Mouse (Mus musculus) spleen, adult 12 weeks (tissue): ENCODE measurements around the gene D2hgdh.
"Not testable (repeated sequence)": the region's sequence is repeated elsewhere in the genome, so short reads cannot be mapped to it uniquely, and the experiment has no call there.

Source experiments
- DNase-seq: peaks from one replicate; pipeline ENCODE4 v3.0.0; 2022; ENCODE audit warnings: low spot score

The D2hgdh gene

GRCm38 (mm10) chr1:93832754-93833360 lies 8.1 kb downstream of the D2hgdh start:
- DNase-seq, result not testable (repeated sequence)

- DNase-seq, result no peak
These were observed 10.0 kb downstream of the D2hgdh start for GRCm38 (mm10) chr1:93834671-93835150.

GRCm38 (mm10) chr1:93835211-93835610 lies 10.5 kb downstream of the D2hgdh start:
- DNase-seq, result no peak

- DNase-seq, result no peak
These were observed 11.3 kb downstream of the D2hgdh start for GRCm38 (mm10) chr1:93835876-93836531.

GRCm38 (mm10) chr1:93836532-93836913 lies 11.8 kb downstream of the D2hgdh start:
- DNase-seq, result no peak

- DNase-seq, result no peak
These were observed 12.6 kb downstream of the D2hgdh start for GRCm38 (mm10) chr1:93837335-93837734.

- DNase-seq, result not testable (repeated sequence)
These were observed 13.9 kb downstream of the D2hgdh start for GRCm38 (mm10) chr1:93838569-93838968.

GRCm38 (mm10) chr1:93845766-93846366 lies 21.2 kb downstream of the D2hgdh start:
- not testable (repeated sequence) for DNase-seq

GRCm38 (mm10) chr1:93855790-93856189 lies 31.1 kb downstream of the D2hgdh start:
- not testable (repeated sequence) for DNase-seq

GRCm38 (mm10) chr1:93857370-93857769 lies 32.7 kb downstream of the D2hgdh start:
- no peak for DNase-seq

GRCm38 (mm10) chr1:93857991-93858390 lies 33.3 kb downstream of the D2hgdh start:
- DNase-seq, result no peak

- no peak for DNase-seq
These were observed 34.9 kb downstream of the D2hgdh start for GRCm38 (mm10) chr1:93859619-93860018.

- not testable (repeated sequence) for DNase-seq
These were observed 36.3 kb downstream of the D2hgdh start, which contains the start of gene Gal3st2 for GRCm38 (mm10) chr1:93861048-93861447. Gene Gal3st2, plus strand, starts transcription at chr1:93861306.

- DNase-seq, result not testable (repeated sequence)
These were observed 46.9 kb downstream of the D2hgdh start for GRCm38 (mm10) chr1:93871594-93872105.

- DNase-seq, result not testable (repeated sequence)
These were observed 49.7 kb downstream of the D2hgdh start for GRCm38 (mm10) chr1:93874405-93874804.

GRCm38 (mm10) chr1:93881778-93882177 lies 57.1 kb downstream of the D2hgdh start:
- not testable (repeated sequence) for DNase-seq

GRCm38 (mm10) chr1:93890936-93891335 lies 66.2 kb downstream of the D2hgdh start:
- DNase-seq, result not testable (repeated sequence)

- not testable (repeated sequence) for DNase-seq
These were observed 72.7 kb downstream of the D2hgdh start for GRCm38 (mm10) chr1:93897395-93897794.

- not testable (repeated sequence) for DNase-seq
These were observed 76.6 kb downstream of the D2hgdh start for GRCm38 (mm10) chr1:93901291-93901690.
